Mouse (Mus musculus) left cerebral cortex, adult 18-20 months (tissue): ENCODE results near the gene Rgs9bp. TPM values are rescaled to one million over a fixed set of nuclear protein-coding genes. Genes with fewer than 3 reads are reported as not detected.

Experiments used
- DNase-seq, 2 experiments: peaks; one replicate each; pipeline ENCODE4 v3.0.0; 2021 to 2022; ENCODE audit warnings: low spot score in 2 of 2, mixed read lengths in 1 of 2
- long read RNA-seq, 2 experiments: library from polyadenylated mRNA; stranded (forward); transcript quantifications; one replicate each; pipeline ENCODE4 v2.0.0; 2021
- total RNA-seq, 2 experiments: library from RNA; stranded (reverse); gene quantifications; 2 replicates each; pipeline ENCODE4 v1.2.3; 2021

The Rgs9bp gene
- total RNA-seq, result under 1 TPM; 0.58 to 0.68 TPM
- long read RNA-seq, experiment 1, result 0 reads
- long read RNA-seq, experiment 2, full-length matches to known transcripts, result 1 of 1 reads
- long read RNA-seq, experiment 2, partial matches to known transcripts, result 0 of 1 reads
- long read RNA-seq, experiment 2, other reads (novel, unspliced or antisense), result 0 of 1 reads

DNA sequence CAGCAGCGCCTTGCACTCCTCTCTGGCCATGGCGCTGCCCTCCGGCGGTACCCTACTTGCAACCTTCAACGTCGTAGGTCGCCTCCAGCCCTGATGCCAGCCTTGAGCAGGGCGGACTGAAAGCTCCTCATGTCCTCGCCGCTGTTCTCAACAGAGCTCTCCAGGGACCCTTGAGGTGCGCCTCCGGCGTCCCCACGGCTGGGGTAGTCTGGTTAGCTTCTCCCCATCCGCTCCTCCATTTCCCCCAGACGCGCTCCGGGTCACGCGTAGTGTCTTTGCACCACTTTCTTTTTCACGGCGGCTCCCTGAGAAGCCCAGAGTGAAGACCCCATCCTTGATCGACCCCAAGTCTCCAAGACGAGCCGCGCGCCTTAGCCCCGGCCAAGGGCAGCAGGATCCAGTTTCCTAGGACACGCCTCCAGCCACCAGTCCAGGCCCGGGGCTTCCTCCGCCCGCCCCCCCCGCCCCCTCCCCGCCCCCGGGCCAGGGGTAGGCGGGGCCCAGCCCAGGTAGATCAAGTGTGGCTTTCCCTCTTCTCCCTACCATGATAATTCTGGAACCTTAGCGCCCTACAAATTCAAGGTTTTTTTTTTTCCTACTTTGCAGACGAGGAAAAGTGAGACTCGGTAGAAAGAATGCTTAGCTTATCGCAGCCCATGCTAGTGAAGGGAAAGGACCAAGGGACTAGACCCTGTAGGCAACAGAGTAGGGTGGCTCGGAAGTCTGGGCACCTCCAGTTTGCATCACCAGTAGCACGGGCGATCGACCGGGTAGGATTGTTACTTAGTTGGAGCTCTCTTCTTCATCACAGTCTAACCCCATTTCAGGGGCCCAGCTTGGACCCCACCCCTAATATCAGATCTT is at the start of gene Rgs9bp:
TSS of gene Rgs9bp (minus strand) at position 392 of the 864 bp plus-strand sequence.
- DNase-seq, result no peak

DNA sequence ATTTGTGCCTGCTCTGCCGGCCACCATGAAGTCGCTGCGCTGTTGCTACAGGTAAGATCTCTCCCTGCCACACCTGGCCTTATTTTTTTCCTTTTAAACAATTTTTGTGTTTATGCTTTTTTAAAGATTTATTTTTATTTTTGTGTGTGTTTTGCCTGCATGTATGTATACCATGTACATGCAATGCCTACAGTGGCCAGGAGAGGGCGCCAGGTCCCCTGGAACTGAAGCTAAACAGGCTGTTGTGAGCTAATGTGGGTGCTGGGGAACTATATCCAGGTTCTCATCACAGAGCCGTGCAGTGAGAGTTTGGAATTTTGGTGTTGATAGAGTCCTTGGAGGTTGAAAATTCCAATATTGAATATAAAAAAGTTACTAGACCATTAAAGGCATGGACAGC is 43.1 kb upstream of the Rgs9bp start:
- DNase-seq, result no peak

DNA sequence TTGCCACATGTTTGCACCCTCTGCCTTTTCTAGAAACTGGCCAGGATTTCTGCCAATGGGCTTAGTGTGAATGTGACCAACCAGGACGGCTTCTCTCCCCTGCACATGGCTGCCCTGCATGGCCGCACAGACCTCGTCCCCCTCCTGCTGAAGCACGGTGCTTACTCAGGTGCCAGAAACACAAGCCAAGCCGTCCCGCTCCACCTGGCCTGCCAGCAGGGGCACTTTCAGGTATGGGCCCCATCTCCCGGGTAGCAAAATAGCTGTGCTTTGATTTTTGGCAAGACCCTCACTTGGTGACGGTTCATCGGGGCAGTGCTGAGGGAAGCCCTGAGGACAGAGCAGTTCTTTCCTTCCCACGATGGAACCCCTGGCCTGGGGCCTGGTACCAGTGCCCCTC is 42.0 kb upstream of the Rgs9bp start:
- DNase-seq, result no peak

DNA sequence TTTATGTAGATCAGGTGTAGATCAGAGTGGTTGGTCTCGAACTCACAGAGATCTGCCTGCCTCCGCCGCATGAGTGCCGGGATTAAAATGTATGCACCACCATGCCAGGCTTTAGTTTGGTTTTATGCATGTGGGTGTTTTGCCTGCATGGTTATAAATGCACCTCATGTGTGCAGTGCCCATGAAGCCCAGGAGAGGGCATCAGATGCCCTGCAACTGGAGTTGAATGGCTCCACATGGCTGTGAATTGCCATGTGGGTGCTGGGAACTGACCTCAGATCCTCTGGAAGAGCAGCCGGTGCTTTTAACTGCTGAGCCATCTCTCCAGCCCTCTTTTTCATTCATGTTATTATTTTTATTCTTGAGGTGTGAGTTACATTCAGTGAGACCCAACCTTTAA is 40.7 kb upstream of the Rgs9bp start:
- no peak for DNase-seq

DNA sequence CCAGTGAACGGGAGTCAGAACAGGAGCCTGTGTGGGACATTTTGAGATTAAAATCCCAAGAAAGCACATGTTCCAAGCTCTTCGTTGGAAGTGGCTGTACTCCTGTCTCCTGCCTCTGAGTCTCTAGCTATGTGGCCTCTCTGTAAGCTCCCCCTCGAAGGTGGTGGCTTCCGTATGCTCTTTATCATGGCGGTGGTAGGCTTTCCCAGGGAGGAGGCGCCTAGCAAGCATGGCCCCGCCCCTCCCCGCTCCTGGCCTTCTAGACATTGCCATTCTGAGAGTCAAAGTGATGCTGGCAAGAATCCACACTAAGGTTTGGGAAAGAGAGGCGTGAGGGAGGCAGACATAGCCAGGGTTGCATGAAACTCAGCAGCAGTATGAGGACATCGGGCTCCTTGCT is 37.2 kb upstream of the Rgs9bp start:
- no peak for DNase-seq

DNA sequence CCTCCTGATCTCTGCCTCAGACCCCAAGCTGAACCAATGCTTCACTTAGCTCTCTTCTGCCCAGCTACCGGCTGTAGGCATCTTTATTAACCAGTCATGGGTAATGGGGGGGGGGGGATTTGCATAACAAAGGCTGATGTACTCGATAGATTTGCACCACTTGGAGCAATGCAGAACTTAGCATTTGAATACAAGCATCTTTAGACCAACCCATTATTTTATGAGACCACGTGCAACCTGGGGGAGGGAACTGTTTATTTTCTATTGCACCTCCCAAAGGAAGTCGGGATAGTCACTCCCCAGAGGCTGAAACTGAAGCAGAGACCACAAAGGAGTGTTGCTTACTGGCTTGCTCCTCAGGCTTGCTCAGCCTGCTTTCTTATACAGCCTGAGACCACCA is 32.1 kb upstream of the Rgs9bp start:
- no peak for DNase-seq

DNA sequence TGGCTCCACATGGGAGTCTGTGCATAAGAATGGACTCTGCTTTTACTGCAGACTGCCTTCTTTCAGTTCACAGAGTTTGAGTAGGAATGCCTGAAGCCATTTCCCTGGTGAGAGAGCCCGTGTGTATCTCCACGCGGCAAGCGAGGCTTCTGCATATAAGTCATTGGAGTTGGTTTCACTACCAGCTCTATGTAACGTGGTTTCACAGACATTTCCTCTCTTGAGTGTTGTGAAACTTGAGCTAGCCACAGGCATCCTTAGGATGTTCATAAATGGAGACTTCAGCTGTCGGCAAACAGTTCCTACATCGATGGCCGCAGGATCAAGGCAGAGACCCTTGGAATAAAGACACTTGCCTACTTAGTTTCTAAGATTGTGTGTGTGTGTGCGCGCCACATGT is 23.9 kb upstream of the Rgs9bp start:
- DNase-seq, result no peak

DNA sequence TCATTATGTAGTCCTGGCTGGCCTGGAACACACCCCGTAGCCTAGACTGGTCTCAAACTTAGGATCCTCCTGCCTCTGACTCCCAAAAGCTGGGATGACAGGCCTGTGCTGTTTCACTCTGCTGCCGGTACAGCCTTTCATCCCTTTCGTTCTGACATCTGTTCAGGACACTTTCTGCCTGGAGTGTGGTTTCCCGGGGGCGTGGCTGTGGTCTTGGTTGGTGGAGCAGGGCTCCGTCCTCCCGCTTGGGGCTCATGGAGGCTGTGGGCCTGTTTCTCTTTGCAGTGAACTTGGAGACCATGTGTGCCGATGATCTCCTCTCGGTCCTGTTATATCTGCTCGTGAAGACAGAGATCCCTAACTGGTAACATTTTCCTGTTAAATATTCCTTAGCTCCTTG is 21.4 kb upstream of the Rgs9bp start:
- DNase-seq, result no peak

DNA sequence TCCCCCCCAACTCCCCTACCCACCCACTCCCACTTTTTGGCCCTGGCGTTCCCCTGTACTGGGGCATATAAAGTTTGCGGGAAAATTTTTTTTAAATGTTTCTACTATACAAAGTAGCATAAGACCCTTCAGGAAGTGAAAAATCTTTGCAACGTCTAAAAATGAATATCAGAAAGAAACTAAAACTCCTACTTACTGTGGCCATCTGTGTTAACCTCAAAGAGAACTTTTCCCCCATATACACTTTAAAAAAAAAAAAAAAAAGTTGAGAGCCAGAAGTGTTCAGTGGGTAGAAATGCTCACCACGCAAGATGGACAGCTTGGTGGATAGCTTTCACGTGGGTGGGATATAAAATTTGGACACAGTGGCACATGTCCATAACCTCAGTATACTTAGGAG is 17.4 kb upstream of the Rgs9bp start:
- DNase-seq, result no peak

DNA sequence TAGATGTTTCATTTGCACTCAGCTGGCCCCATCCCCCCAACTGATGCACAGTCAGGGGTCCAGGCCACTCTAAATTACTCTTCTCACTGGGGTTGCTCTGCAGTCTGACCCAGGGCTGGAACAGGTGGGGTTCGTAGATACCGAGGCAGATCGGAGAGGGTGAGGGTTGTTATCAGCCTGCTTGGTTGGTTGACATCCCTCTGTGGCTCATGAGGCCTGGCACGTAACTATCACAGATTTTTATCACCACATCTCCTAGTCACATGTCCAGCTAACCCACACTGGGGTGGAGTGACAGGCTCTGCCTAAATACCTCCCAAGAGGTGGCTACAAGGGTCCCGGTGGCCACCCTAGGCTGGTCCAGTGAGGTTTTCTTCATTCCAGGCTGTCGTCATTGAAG is 15.7 kb upstream of the Rgs9bp start:
- no peak for DNase-seq

DNA sequence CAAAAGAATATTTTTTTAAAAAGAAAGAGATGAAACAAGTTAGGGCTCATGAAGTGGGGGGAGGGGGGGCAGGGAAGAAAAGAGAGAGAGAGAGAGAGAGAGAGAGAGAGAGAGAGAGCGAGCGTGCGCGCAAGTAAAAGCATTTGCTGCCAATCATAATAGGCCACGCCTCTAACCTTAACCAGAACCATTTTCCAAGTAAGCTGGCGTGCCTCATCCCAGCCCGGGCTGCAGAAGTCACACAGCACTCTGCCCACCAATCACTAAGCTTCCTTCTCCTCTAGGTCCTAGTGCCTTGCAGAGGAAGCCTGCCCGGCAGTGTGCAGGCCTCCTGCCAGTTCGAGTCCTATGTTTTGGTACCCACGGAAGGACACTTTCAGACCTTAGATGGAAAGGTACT is 14.6 kb upstream of the Rgs9bp start:
- no peak for DNase-seq

DNA sequence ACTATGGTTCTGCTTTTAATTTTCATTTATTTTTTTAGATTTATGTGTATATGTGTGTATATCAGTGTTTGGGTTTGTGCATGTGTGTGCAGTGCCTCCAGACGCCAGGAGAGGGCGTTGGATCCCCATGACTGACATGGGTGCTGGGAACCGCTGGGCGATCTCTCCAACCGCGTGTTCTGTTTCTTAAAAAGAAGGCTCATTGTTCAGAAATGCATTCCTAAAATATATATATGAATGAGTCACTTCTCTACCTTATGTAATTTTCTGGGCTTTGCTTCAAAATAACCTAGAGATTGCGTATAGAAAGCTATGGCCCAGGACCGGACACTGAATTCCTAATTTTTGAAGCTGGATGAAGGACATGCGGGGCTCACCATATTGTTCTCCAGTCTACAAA is 14.1 kb upstream of the Rgs9bp start:
- DNase-seq, result peak; percentile 30 to 46

DNA sequence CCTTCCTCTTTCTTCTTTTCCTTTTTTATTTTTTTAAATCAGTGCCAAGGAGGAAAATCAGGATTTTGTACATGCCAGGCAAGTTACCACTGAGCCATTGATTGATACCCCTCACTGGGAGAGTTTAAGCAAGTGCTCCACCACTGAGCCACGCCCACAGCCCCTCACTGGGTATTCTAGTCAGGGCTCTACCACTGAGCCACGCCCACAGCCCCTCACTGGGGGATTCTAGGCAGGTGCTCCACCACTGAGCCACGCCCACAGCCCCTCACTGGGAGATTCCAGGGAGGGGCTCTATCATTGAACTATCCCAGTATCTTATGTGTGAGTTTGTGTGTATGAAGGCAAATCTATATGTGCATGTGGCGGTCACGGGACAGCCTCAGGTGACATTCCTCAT is 8.9 kb upstream of the Rgs9bp start:
- DNase-seq, result no peak

DNA sequence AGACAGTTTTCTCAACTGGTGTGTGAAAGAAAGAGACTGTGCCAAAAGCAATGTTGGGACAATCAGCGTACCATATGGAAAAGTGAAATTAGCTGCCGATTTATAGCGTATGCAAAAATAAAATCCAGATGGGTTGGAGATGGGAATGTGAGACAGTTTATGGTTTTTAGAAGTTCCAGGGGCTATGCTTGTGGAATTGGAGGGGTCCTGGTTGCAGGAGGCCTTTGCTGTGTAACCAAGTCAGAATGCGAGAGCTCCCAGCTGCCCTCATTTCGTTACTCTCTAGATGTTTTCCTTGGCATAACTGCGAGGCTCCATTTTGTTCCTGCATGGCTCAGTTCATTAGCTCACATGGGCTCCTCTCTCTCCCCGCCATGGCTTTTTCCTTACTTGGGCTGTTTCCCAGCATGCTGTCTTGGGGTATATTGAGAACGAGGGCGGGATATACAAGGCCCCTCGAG is 5.4 kb upstream of the Rgs9bp start:
- DNase-seq, result peak in 1 of 2 experiments; percentile 24

DNA sequence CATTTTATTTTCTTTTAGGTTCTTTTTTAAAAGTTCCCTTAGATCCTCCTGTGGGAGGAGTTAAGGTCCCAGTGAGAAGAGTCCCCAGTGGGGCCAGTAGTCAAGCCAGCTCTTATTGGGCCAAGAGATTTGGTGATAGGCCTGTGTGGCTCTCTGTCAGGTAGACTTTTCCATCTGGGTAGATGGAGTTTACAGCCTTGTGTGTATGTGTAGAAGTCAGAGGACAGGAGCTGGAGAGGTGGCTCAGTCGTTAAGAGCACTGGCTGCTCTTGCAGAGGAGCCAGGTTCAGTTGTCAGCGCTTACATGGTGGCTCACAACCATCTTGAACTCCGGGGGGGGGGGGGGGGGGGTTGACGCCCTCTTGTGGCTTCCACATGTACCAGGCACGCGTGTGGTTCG is 4.1 kb upstream of the Rgs9bp start:
- no peak for DNase-seq

DNA sequence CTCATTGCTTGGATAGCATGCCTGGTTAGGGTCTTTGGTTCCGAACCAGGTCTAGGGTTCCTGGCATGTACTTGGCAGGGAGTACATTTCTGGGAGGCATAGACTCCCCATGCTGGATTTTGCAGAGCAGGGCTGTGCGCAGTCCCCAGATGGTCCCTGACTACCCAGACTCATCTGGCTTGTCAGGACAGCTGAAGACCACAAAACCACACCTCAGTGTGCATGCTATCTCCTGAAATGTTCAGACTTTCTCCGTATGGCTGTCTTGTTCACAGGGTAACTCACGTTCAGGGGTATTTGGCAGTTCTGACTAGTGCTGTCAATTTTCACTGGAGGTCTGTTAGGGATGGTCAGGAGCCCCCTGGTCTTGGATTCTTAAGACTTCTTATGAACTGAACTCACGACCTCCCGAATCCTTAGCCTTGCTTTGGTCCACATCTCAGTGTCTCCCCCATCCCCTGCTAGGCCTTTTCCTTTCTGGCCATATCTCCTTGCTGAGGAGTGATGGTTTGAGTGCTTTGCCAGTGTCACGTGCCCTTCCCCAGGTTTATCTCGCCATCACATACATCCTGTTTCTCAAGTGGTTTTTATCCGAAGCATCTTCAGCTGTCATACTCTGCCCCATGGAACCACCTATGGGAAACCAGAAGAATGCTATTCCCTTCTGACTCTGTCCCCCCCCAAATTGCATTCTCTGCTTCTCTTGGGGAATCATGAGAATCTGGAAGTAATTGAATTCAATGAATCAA is 3.5 kb upstream of the Rgs9bp start:
- no peak for DNase-seq

DNA sequence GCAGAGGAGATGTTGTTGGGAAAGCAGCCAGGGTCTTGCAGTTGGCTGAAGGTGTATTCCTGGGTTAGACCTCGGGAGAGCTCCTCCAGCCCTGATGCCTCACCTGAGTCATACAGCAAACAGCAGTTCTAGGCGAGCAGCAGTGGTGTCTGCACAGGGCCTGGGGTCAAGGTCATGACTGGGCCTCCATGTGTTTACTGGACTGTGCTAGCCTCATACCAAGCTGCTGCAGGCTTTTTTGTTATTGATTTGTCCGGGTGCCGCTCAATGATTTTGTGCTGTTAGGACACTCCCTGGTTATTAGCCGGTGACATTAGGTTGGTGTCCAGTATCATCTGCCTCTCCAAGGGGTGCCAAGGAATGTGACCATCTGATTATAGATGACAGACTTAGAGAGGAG is 2.3 kb upstream of the Rgs9bp start:
- DNase-seq, result no peak

DNA sequence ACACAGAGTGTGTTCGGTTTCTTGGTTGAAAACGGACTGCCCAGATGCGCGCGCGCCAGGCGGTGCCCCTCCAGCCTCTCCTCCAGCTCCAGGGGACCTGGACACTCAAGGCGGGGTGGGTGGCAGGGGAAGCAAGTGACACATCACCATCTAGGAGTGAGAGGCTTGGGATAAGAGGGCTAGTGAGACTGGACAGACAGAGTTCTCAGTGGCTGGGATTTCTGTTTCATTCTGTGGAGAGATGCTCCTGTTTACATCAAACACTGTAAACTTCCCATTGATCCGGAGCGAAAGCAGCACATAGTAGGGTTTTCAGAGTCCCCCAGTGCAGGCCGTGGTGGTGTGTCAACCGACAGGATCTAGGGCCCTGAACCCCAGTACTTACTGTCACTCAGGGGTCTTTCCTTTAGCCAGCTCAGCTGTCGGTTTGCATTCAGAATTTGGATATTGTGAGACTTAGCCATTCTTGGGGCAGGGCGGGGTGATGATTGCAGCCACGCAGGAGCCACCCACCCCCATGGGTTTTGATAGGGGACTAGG is 1.6 kb upstream of the Rgs9bp start:
- no peak for DNase-seq

DNA sequence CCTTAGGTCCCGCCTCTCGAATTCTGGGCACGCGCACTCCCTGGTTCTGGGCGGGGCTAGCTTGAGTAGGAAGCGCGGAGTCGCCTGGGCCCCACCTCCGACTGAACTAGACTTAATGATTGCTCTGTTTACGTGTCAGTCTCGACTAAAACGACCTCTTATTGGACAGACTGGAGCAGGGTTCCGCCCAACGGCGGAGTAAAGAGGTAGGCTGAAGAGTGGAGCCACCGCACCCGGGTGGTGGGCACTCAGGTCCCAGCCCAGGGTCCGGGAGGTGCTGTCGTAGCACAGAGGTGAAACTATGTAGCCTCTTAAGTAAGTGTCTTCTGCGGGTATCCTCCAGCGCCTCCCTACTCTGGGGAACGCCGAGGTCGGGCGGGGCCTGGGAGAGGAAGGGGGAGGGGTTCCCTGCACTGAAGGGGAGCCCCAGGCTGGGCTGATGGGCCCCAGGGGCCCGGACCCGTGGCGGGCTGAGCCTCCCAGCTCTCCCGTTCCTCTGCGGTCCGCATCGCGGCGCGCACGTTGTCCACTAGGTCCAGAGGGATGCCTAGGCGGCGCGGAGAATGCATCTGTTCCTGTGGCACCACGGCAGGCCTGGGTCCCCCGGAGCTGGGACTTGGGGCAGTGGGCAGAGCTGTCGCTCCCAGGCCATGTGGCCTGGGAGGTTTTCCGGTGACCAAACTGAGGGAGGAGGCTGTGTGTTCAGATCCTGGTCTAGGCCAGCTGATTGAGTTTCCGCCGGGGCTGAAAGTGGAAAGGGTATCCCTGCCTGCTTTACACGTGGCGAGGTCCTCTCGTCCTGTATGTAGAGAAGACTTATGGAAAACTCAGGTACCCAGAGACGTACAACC is 898 bp upstream of the Rgs9bp start, which contains the start of gene Ankrd27:
TSS of gene Ankrd27 (plus strand) at position 190 of the 851 bp plus-strand sequence.
- DNase-seq, result peak; percentile 92 to 96

DNA sequence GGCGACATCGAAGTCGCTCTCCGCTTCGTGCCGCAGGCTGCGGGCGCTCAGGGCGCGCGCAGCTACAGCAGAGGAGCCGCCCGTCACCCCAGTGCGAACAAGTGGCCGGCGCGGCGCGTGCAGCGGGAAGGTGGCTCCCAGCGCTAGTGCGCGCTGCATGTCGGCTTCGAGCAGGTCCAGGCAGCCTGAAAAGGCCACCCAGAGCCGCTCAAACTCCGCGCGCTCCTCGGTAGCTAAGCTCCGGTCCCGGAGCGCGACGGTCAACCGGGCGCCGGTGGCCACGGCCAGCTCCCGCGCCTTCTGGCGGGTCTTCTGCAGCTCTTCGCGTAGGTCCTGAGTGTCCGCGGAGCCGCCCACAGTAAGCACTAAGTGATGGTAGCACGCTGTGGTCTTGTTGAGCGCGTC is 594 bp downstream of the Rgs9bp start:
- no peak for DNase-seq
